Mouse (Mus musculus) heart, postnatal 36 days (tissue): ENCODE results near the gene Man1a2. TPM values are rescaled to one million over a fixed set of nuclear protein-coding genes. Genes with fewer than 3 reads are reported as not detected.

Experiments
- DNase-seq, 2 experiments: peaks; one replicate each; pipeline ENCODE4 v3.0.0; 2021 to 2022
- intact Hi-C: fragments of 180-260 bp; cut with DNase I; formaldehyde crosslinking; loops from one replicate; pipeline ENCODE4 v1.15.1; 2025
- total RNA-seq, 2 experiments: library from RNA; stranded (reverse); gene quantifications; 2 replicates each; pipeline ENCODE4 v1.2.3; 2021

Man1a2 gene
- total RNA-seq, 2 experiments from 2014 or later: 44.2 to 51.9 TPM

DNA sequence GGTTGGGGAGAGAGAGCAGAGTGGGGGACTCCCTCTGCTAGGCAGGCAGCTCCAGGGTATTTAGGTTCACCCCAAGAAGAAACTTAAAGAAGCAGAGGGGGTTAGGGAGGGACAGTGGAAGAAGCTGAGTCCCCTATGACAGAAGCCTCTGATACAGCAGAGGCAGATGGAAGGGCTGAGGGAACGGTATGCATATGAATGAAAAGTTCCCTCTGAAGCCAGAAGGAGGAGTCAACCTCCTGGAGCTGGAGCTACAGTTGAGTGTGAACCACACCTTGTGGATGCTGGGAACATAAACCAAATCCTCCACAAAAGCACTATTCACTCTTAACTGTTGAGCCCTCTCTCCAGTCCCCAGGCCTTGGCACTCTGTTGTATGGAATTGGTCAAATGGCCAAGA lies 163.7 kb downstream of the Man1a2 start:
- DNase-seq: no peak
- intact Hi-C loops: no loop called here

GRCm38 (mm10) chr3:100515754-100516141 lies 169.6 kb downstream of the Man1a2 start:
- intact Hi-C loops: no loop called here
- no peak for DNase-seq

GRCm38 (mm10) chr3:100515093-100515753 lies 170.1 kb downstream of the Man1a2 start:
- DNase-seq: no peak
- intact Hi-C loops: no loop called here

Other genes starting within 250 kb of the Man1a2 start
- gene Tent5c, start 196.2 kb downstream of the Man1a2 start, total RNA-seq: 10 to 100 TPM; 22.5 to 29.8 TPM
- gene Vtcn1, start 140.0 kb upstream of the Man1a2 start, total RNA-seq: under 1 TPM; 0.30 to 1.00 TPM
- 1 to 10 TPM; 8.0 to 9.2 TPM for gene Trim45, start 236.7 kb upstream of the Man1a2 start, total RNA-seq